Mouse (Mus musculus) kidney, adult 2 months (tissue): Measurements from ENCODE around the gene Lars2.

Experiments
- CTCF ChIP-seq: fragments of 200-500 bp; conservative IDR thresholded peaks from 2 replicates; pipeline ENCODE4 v1.5.1; 2011; ENCODE audit warnings: low read depth, mild to moderate bottlenecking, control low read depth, low read length, moderate library complexity, mixed read lengths; ENCODE audit not compliant: insufficient read depth, insufficient read length
- POLR2A ChIP-seq: fragments of 200-500 bp; IDR thresholded peaks from one replicate; pipeline ENCODE4 v1.6.1; 2011; ENCODE audit warnings: low read depth, low read length, control low read depth

GRCm38 (mm10) chr9:123483598-123483997 is 116.9 kb downstream of the Lars2 start:
- TF ChIP-seq CTCF (no peak), POLR2A (no peak)
